Mouse (Mus musculus) mouse trophoblast stem cell (cell line): Measurements from ENCODE around the gene Diras1.

Source experiments
- in situ Hi-C, 2 experiments: fragments of 300-500 bp; cut with MseI, MboI; formaldehyde crosslinking; loops; 2 replicates in 1 of 2; 3 replicates in 1 of 2; pipeline ENCODE4 v1.15.1; 2025

Diras1 gene

DNA sequence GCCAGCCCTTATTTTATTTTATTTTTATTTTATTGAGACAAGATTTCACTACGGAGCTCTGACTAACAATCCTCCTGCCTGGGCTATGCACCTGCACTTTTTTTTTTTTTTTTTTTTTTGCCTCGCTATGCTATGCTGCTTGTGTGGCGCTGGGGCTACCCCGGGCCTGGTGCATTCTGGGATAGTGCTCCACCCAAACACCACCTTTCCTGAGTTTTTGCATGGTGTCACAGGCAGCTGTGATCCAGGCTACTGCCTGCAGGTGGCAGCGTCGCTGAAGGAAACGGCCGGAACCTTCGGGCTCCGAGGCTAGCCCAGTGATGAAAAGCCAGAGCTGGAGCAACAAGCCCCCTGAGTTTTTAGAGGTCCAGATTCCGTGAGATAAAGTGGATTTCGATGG, 26.7 kb downstream of the Diras1 start:
- in situ Hi-C loops = loop anchor here in 1 of 2 experiments (5.0 kb wide), 1 partner anchor 44 kb away; no protein-coding TSS in a partner anchor

DNA sequence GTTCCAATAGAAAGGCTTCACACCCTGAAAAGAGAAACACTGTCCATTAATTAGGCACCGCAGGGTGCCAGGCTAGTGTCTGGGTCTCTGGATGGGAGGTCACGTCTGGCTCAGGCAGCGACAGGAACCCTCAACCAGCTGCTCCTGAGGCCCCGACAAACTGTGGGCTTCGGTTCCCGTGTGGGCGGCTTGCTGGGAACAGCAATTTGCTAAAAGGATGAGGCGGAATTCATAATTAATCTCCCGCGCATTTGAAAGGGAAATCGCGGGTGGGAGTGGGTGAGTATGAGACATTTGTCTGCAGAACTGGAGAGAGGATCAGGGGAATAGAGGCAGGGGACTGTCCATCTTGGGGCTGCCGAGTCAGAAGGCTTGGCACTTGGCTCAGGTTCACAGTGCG, 27.4 kb downstream of the Diras1 start:
- in situ Hi-C loops = loop anchor here in 1 of 2 experiments (5.0 kb wide), 1 partner anchor 44 kb away; no protein-coding TSS in a partner anchor

DNA sequence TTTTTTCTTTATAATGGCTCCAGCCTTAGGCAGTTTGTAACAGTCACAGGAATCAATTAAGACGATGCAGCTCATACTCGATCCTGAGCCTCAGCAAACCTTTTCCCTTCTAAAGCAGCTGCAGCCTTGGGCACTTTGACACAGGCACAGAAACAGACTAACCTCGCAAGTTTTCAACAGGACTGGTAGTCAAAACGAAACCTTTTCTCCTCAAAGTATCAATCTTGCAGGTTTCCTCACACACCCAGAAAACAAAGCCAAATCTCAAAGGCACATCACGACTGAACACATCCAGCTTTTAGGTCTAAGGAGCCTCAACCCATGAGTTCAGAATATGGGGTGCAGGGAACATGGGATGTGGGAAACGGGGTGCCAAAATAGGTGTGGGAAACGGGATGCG, 28.1 kb downstream of the Diras1 start:
- in situ Hi-C loops = loop anchor here in 1 of 2 experiments (5.0 kb wide), 1 partner anchor 45 kb away; no protein-coding TSS in a partner anchor

DNA sequence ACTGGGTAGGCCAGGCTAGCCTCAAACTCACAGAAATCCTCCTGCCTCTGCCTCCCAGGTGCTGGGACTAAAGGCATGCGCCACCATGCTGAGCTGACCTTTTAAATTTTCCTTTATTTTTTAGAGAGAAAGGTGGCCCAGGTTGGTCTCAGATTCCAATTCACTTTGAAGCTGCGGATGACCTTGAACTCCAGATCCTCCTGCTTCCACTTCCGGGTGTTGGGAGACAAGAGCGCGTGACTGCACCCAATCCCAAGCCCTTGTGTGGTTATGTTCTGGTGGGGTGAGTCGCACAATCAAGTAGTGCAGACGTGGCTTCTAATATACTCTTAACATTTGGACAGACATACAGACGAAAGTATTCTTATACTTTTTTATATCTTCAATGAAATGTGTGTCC, 29.0 kb downstream of the Diras1 start:
- in situ Hi-C loops = loop anchor here in 1 of 2 experiments (5.0 kb wide), 1 partner anchor 46 kb away; no protein-coding TSS in a partner anchor

DNA sequence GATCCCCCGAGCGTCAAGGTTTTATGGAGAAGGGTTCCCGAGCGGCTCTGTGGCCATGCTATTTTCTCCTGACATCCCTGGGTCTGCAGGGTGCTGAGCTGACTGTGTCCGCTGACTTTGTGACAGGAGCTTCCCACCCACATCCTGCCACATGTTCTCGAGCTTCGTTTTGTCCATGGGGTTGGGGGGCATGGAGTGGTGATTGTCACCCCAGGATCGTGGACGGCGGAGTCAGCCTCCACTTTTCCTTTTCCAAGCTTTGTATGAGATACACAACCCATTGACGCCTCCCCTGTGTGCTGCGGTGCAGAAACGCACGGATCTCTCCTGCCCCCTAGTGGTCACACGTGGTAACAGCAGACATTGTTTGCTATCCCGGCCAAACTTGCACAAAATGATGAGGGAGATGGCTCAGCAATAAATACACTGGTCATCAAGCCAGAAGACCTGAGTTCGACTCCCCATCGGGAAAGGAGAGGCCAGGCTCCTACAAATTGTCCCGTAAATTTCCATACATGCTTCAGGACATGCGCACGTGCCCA, 30.3 kb downstream of the Diras1 start:
- in situ Hi-C loops = loop anchor here in 1 of 2 experiments (5.0 kb wide), 1 partner anchor 47 kb away; no protein-coding TSS in a partner anchor

DNA sequence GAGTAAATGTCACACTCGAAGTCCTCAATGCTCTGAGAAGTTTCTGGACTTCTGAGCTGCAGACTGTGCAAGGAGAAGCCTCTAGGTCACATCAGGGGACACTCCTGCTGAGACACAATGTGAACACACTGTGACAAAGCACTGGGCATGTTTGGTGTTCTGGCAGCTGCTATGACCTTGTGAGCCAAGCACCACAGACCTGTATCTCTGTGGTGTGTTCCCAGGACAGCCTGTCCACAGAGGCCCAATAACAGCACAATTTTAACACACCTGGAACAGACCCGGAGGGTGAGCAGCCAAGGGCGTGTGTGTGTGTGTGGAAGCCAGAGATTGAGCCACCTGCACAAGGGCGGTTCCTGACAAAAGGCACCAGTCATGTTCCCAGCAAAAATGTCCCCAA, 30.8 kb downstream of the Diras1 start:
- in situ Hi-C loops = loop anchor here in 1 of 2 experiments (5.0 kb wide), 2 partner anchors 48 to 67 kb away; no protein-coding TSS in a partner anchor

DNA sequence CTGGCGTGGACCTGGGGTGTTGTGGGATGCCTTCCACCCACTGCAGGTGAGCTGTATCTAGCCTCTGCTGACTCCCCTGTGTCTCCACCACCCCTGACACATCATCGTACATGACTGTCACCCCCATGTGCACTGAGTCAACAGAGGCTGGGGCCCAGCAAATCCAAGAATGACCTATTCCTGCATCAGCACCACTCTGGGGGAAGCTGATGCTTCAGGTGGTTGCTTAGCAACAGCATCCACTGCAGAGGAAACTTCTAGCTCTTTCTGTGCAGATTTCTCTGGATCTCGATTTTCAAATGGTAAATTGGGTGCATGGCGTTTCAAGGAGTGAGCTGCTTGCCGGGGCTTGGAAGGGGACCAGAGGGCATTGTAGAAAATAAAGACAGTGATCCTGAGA, 32.2 kb downstream of the Diras1 start:
- in situ Hi-C loops = loop anchor here in 1 of 2 experiments (5.0 kb wide), 1 partner anchor 66 kb away; no protein-coding TSS in a partner anchor

DNA sequence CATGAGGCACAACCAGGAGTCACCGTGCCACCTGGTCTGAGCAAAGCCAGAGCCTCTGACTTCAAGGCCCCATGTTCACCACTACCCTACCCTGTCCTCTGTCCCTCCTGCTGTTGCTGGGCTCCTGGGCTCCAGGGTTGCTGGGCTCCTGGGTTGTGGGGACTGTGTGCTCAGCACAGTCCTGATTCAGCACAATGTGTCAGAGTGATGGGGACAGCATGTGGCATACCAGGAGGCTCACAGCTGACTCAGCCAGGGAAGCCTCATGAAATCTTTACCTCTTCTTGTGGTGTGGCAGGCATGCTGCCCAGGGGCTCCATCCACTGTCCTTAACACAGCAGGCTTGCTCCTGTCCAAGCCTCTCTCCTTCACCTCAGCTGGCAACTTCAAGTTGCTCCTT, 33.5 kb downstream of the Diras1 start:
- in situ Hi-C loops = loop anchor here in 1 of 2 experiments (5.0 kb wide), 1 partner anchor 65 kb away; no protein-coding TSS in a partner anchor

DNA sequence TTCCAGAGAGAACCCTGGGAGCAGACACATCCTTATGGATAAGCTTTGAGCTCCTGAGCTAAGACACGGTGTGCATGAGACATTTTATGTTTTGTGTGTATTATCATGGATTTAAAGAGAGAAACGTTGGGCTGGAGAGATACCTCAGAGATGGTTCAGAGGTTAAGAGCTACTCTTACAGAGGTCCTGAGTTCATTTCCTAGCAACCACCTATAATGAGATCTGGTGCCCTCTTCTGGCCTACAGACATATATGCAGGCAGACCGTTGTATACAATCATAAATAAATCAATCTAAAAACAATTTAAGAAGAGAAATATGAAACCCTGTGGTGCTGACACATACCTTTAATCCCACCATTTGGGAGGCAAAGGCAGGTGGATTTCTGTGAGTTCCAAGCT, 34.5 kb downstream of the Diras1 start:
- in situ Hi-C loops = loop anchor here in 1 of 2 experiments (5.0 kb wide), 1 partner anchor 64 kb away; no protein-coding TSS in a partner anchor

DNA sequence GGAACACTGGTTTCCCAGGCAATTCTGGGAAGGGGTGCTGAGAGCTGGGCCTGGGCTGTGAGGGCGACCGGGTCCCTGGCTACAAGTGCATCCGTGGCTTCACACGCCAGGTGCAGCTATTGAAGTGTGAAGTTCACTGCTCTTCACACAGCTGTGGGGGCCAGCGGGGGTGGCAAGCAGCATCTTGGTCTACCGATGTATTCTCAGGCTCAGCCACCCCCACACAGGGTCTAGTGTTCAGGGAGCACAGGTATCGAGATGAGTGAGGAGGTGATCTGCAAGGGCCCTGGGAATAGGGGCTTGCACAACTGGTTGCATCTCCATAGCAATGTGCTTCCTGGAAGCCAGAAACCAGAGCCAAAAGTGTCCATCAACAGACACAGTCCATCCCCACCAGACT, 35.1 kb downstream of the Diras1 start:
- in situ Hi-C loops = loop anchor here in 1 of 2 experiments (5.0 kb wide), 1 partner anchor 63 kb away; no protein-coding TSS in a partner anchor

DNA sequence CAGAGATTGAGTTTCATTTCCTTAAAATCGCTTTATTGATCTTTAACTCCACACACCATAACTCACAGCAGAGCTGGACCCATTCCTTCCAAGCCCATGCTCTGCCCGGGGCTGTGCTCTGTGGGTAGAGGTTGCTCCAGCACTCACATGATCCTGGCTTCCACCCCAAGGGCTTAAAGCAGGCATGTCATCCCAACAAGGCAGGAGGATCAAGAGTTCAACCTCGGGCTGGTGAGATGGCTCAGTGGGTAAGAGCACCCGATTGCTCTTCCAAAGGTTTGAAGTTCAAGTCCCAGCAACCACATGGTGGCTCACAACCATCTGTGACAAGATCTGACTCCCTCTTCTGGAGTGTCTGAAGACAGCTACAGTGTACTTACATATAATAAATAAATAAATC, 35.6 kb downstream of the Diras1 start:
- in situ Hi-C loops = loop anchor here (5.0 kb wide), 1 partner anchor 63 kb away; no protein-coding TSS in a partner anchor

DNA sequence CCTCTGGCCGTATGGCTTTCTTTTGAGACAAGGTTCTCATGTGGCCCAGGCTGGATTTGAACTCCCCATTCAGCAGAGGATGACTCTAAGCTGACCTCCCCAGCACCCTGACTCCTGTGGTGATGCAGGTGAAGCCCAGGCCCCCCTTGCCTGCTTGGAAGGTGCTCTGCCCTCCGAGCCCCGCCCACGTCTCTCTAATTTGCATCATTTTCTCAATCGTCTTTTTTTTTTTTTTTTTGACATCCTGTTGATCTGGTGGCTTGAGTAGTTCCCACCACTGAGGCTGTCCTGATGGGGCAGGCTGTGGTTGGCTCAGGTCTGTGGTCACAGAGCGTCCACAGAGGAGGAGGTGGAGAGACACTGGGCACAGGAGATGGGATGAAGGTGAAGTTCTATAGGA, 36.0 kb downstream of the Diras1 start:
- in situ Hi-C loops = loop anchor here in 1 of 2 experiments (5.0 kb wide), 1 partner anchor 62 kb away; no protein-coding TSS in a partner anchor

DNA sequence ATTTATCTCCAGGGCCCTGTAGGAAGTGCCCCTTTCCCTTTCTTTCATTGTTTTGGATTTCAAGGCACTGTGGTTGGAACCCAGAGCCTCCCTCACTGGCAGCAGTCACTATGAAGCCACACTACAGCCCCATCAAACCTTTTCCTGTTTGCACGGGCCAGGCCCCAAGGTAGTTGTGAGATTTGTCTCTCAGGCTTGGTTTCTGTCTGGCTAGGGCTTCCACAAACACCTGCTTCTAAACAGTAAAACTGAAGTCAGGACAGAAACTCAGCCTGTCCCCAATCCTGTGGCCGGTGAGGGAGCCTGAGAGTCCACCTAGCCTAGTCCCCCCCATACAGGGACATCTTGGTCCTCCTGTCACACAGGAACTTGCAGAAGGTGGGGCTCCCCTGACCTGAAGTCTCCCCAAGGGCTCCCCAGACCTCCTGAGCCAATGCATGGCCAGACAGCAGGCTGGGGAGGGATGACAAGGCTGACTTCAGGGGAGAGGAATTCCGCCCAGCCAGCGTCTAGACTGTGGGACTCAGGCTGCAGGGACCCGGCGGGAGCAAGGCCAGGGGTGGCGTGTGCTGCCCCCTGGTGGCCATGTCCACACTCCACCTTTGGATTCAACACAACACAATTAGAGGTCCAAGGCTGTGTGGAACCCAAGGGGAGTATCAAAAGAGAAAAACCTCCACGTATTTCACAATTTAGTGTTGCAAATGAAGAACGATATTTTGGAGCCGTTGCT, 37.6 kb downstream of the Diras1 start:
- in situ Hi-C loops = loop anchor here in 1 of 2 experiments (5.0 kb wide), 1 partner anchor 61 kb away; no protein-coding TSS in a partner anchor

DNA sequence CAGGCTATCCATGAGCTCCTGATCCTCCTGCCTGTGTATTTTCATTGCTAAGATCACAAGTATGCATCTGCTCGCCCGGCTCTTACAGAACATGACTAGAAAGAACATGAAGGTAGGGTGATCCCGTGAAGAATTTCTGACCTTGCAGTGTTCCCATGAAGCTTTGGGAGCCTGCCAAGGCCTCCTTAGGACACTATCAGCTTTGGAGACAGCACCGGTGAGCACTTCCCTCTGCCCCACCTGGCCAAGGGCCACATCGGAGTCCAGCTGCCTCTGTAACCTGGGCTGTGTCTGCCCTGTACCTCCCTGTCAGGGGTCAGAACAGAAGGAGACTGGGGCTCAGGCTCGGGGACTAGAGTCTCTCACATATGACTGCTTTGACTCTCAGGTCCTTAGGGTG, 38.7 kb downstream of the Diras1 start:
- in situ Hi-C loops = loop anchor here in 1 of 2 experiments (5.0 kb wide), 1 partner anchor 59 kb away; no protein-coding TSS in a partner anchor

DNA sequence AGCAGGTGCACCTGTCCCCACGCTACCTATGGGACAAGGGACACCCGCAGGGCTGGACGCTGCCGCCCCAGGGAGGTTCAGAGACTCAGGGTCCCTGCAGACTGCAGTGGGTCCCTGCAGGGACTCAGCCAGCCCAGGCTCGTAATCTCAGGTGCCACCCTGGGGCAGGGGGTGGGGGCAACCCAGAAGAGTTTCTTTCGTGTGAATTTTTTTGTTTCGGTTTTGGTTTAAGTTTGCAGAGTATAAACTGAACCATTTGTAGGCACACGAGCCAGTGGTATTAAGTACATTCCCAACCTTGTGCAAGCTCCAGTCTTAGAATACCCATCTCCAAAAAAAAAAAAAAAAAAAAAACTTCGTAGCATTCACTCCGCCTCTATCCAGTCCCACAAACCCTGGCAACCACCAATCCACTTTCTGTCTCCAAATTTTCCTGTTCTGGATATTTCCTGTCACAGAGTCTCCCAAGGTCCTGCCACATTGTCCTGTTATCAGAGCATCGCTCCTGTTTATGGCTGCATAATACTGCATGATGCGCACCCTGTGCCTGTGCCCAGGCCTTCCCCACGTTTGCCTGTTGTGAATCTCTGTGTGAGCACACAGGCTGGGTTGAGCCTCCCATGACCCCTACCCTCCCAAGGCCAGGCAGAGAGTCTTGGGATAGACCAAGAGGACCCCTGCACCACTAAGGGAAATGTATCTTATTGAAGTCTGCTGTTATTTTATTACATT, 39.3 kb downstream of the Diras1 start:
- in situ Hi-C loops = loop anchor here in 1 of 2 experiments (5.0 kb wide), 1 partner anchor 59 kb away; no protein-coding TSS in a partner anchor

DNA sequence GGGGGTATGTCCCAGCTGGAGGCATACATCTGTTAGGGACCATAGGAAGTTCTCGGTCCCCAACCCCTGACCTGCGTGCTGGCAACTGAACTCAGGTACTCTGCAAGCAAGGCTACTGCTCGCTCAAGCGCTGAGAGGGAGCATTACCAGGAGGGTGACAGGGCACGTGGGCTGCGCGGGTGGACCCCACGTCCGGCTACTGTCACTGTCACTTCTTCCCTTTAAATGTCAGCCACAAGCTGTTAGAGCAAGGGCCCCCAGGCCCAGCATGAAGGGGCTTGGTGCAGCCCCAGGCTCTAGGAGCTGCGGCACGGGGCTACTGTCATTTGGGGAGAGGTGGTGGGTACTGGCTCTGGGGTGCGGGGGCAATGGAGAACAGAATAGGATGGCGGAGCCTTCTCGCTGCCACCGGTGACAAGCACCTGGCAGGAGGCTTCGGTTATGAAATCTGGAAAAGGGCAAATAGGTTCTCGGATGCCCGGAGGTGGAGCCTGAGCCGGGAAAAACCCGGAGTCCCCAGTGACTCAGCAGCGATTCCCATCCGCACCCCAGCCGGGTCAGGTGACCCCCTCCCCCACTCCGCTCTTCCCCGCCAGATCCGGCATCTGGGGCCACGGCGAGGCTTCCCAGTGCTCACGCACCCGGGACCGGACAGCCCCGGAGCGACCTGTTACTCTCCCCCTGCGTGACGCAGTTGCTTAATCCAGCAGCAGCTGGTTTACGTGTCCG, 40.1 kb downstream of the Diras1 start:
- in situ Hi-C loops = loop anchor here in 1 of 2 experiments (5.0 kb wide), 1 partner anchor 58 kb away; no protein-coding TSS in a partner anchor

DNA sequence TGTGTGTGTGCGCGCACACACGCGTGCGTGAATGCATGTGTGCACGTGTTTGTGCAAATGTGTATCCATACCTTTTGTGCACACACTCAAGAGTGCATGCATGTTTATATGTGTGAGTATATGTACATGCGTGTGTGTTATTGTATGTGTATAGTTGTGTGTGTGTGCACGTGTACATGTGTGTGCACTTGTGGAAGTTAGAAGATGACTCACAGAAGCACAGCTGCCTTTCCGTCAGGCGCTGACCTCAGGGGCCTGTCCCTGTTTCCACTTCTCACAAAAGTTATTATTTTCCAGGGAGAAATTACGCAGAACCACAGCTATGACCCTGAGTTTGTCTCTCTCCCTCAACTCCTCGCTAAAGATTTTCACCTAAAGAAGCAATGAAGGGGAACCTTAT, 41.2 kb downstream of the Diras1 start:
- in situ Hi-C loops = no loop called here

DNA sequence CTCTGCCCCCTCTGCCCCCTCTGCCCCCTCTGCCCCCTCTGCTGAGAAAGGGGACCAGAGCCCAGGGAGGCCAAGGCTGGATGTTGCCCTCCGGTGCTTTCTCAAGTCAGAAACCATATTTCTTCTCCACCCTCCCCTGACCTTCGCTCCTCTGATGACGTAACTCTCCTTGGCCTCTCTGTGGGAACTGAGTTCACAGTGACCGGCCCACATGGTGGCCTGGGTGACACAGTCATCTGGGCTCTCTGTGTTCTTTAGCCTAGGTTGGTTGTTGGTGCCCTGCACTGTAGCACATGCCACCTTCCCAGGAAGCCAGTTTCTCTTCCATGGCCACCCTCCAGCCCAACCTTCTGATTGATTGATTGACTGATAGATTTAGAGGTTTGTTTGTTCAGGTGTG, 43.1 kb downstream of the Diras1 start:
- in situ Hi-C loops = no loop called here

DNA sequence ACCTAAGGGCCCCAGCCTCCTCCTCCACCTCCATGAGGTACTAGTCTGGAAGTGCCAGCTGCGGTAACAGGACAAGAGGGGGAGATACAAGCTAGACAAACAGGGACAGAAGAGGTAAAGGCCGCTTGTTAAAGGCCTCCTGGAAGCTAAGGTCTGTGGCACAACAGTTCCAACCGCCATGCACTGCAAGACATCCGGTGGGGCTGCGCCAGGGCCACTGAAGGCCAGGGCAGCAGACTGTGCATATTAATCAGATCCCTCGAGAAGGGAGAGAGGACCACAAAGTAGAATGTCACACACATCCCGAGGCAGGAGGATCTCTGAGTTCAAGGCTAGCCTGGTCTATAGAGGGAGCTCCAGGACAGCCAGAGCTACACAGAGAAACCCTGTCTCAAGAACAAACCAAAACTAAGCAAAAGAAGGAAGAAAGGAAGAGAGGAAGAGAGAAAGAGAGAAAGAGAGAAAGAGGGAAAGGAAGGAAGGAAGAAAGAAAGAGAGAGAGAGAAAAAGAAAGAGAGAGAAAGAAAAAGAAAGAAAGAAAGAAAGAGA, 43.8 kb downstream of the Diras1 start:
- in situ Hi-C loops = no loop called here

DNA sequence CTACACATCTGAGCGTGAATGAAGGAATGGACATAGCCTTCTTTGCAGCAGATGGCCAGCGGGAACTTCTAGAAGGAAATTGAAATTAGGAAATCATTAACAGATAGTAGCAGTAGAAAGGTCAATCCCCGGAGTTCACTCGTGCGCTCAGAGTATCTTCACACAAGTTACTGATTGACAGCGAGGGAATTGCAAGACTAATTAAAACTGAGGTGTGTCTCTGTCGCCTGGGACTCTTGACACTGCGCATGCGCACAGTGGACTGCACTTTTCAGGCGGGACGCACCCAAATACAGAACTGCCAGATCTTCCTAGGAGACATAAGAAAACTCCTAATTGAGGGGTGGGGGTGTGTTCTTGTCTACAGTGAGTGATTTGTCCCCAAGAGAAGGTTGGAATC, 50.0 kb downstream of the Diras1 start:
- in situ Hi-C loops = no loop called here
